Mouse (Mus musculus) hindbrain, embryonic 16.5 days (tissue): Measurements from ENCODE around the gene Gm28434. TPM values are rescaled to one million over a fixed set of nuclear protein-coding genes. Genes with fewer than 3 reads are reported as not detected.

Source experiments
- ATAC-seq: fragments of 200-750 bp; cut with Nextera tagmentation; 2 replicates; pipeline ENCODE4 v1.8.0; 2017; ENCODE audit warnings: moderate TSS enrichment, moderate library complexity
- H3K27ac ChIP-seq: fragments of 300-500 bp; sonication (generic); 2 replicates; pipeline ENCODE4 v1.5.1; 2014; ENCODE audit warnings: low read depth, mild to moderate bottlenecking, control low read depth, low read length, moderate library complexity
- H3K27me3 ChIP-seq: fragments of 300-500 bp; sonication (generic); replicated peaks from 2 replicates; pipeline ENCODE4 v1.6.1; 2014; ENCODE audit warnings: low read length; ENCODE audit not compliant: control insufficient read depth, insufficient read depth
- H3K36me3 ChIP-seq: fragments of 300-500 bp; sonication (generic); 2 replicates; pipeline ENCODE4 v1.6.1; 2014; ENCODE audit warnings: mild to moderate bottlenecking, low read length, moderate library complexity, mixed read lengths; ENCODE audit not compliant: control insufficient read depth, insufficient read depth
- H3K4me1 ChIP-seq: fragments of 300-500 bp; sonication (generic); 2 replicates; pipeline ENCODE4 v1.6.1; 2014; ENCODE audit warnings: low read depth, low read length; ENCODE audit not compliant: control insufficient read depth, insufficient read depth
- H3K4me2 ChIP-seq: fragments of 300-500 bp; sonication (generic); 2 replicates; pipeline ENCODE4 v1.6.1; 2014; ENCODE audit warnings: mild to moderate bottlenecking, low read length, control low read depth, moderate library complexity
- H3K4me3 ChIP-seq: fragments of 300-500 bp; sonication (generic); 2 replicates; pipeline ENCODE4 v1.5.1; 2014; ENCODE audit warnings: mild to moderate bottlenecking, low read length, control low read depth, moderate library complexity
- H3K9ac ChIP-seq: fragments of 300-500 bp; sonication (generic); 2 replicates; pipeline ENCODE4 v1.6.1; 2014; ENCODE audit warnings: low read depth, mild to moderate bottlenecking, control low read depth, low read length, moderate library complexity
- H3K9me3 ChIP-seq: fragments of 300-500 bp; sonication (generic); 2 replicates; pipeline ENCODE4 v1.6.1; 2014; ENCODE audit warnings: mild to moderate bottlenecking, low read length, moderate library complexity; ENCODE audit not compliant: control insufficient read depth
- WGBS: fragments of 180-500 bp; shearing (Covaris S2); extraction: QIAGEN DNeasy Blood & Tissue Kit; methylation state at CpG from one replicate; pipeline ENCODE4 v1.1.7; 2014; 5-methylcytosine and 5-hydroxymethylcytosine counted together
- polyA plus RNA-seq: library from polyadenylated mRNA; unstranded; fragments of >200 nt; fragmentation: Nextera tagmentation; extraction: Ambion mirVana; gene quantifications from 2 replicates; pipeline ENCODE4 v1.2.1, GENCODE M21; 2015

The Gm28434 gene
- not detected in 2 replicates for polyA plus RNA-seq

DNA sequence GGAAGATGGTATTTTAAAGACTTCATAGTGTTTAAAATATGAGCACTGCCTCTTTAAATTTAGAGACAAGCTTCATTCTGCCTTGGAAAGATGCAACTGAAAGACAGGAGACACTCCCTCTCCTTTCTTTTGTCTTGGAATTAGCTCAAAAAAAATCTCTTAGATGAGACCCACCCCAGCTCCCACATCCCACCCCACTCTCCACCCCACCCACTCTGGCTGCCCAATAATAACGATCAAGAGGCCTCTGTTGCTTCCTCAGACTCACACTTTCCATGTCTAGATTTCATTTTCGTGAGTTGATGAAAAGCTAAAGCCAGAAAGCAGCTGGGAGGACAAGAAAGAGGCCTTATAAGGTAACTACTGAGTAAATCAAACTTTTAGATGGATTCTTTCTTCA is at the start of gene Gm28434, which contains the start of gene 2310003L06Rik:
Gm28434 (plus strand) TSS at position 317 of the 400 bp plus-strand sequence.
2310003L06Rik (plus strand) TSS at position 259 of the 400 bp plus-strand sequence.
- H3K4me3 ChIP-seq = no peak within 1 kb of the TSS
- no peaks in the 10 kb centered on the region for H3K4me1 ChIP-seq
- no peaks in the 10 kb centered on the region for H3K36me3 ChIP-seq
- no peak for ATAC-seq
- H3K27me3 ChIP-seq = no peaks in the 10 kb centered on the region
- no peaks in the 10 kb centered on the region for H3K9me3 ChIP-seq
- WGBS = 63% methylated on average over 2 of the region's 2 CpGs
- no peak within 1 kb of the TSS for H3K4me2 ChIP-seq
- no peak within 1 kb of the TSS for H3K9ac ChIP-seq
- H3K27ac ChIP-seq = no peak within 1 kb of the TSS

DNA sequence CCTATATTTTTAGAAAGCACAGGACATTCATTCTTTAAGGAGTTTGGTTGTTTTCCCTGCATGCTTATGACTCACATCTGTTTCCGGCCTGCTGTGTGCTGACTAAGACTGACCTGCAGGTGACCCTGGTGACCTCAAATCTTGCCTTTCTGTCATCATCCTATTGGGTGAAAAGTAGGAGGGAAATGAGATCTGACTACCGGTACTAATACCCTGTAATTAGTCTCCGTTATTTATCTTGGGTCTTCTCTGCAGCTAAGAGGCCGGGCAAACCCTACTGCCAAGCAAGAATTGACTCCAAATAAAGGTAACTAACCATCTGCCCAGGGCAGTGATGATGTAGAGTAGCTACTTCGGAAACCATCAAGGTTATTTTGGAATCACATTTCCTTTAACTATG is 43.9 kb upstream of the Gm28434 start, which contains the start of gene Csn3:
Csn3 (plus strand) TSS at position 208 of the 400 bp plus-strand sequence.
- H3K4me1 ChIP-seq = no peaks in the 10 kb centered on the region
- no peak within 1 kb of the TSS for H3K4me3 ChIP-seq
- H3K4me2 ChIP-seq = no peak within 1 kb of the TSS
- H3K9me3 ChIP-seq = no peaks in the 10 kb centered on the region
- 48% methylated on average over 5 of the region's 5 CpGs for WGBS
- no peak within 1 kb of the TSS for H3K9ac ChIP-seq
- H3K27me3 ChIP-seq = no peaks in the 10 kb centered on the region
- ATAC-seq = no peak
- no peaks in the 10 kb centered on the region for H3K36me3 ChIP-seq
- no peak within 1 kb of the TSS for H3K27ac ChIP-seq

DNA sequence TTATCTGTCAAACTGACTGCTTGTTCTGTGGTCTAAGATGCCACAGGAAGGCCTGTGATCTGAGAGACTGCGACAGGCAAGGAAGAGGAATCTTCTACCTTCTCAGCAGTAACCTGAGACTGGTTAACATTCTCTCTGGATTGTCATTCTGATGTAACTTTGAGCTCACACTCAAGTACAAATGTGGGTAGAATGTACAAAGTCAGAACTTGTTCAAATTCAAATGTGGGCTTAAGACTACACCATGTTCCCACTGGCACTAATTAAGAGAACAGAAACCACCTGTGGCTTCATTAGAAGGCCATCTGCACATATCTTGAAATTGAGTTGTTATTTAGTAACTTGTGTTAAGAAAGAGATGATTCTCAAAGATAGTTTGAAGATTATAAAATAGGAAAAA is 37.7 kb upstream of the Gm28434 start:
- H3K9me3 ChIP-seq = no peaks in the 10 kb centered on the region
- H3K4me2 ChIP-seq = no peak overlapping the region
- no peaks in the 10 kb centered on the region for H3K36me3 ChIP-seq
- H3K9ac ChIP-seq = no peak overlapping the region
- ATAC-seq = no peak
- H3K4me3 ChIP-seq = no peak overlapping the region
- H3K27me3 ChIP-seq = no peaks in the 10 kb centered on the region
- no peak overlapping the region for H3K27ac ChIP-seq
- H3K4me1 ChIP-seq = no peaks in the 10 kb centered on the region
- 58% methylated on average over 1 of the region's 1 CpGs for WGBS

DNA sequence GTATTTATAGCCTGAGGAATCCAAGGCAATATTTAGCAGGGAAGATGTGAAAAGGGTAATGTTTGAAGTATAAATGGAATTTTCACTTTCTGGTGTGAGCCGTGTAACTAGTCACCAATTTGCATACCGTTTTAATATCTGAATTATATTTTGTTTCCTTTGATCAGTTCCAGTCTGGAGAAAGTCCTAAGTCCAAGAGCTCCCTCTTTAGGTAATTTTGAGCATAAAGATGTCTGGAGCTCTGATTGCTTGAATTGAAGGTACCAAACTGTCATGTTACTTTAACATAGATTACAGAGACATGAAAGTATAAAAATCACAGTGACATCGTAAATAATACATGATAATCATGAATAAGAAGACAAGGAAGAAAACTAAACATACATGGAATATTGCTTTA is 28.6 kb upstream of the Gm28434 start:
- 47% methylated on average over 3 of the region's 3 CpGs for WGBS

DNA sequence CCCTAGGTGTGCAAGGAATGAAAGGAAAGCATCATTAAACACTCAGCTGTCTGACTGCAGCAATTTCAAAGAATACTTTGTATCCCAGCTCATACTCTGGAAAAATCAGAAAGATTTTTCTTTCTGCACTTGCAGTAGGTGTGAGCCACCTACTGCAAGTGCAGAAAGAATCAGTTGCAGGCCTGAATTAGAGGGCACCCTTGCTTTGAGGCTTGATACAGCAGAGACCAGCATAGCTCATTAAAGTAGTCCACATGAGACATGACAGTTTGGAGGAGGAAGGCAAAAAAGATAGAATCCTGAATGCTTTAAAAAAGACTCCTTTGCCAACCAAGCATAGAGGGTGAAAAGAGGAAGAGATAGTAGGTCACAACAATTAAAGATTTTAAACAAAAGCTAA is 26.8 kb upstream of the Gm28434 start:
- ATAC-seq = no peak
- H3K4me2 ChIP-seq = no peak overlapping the region
- no peaks in the 10 kb centered on the region for H3K4me1 ChIP-seq
- no peaks in the 10 kb centered on the region for H3K27me3 ChIP-seq
- H3K9ac ChIP-seq = no peak overlapping the region
- H3K27ac ChIP-seq = no peak overlapping the region
- H3K9me3 ChIP-seq = no peaks in the 10 kb centered on the region
- no peaks in the 10 kb centered on the region for H3K36me3 ChIP-seq
- H3K4me3 ChIP-seq = no peak overlapping the region

More for the DNA sequence above, 28.6 kb upstream of the Gm28434 start:
- Histone ChIP-seq H3K9ac (no peak overlapping the region), H3K4me2 (no peak overlapping the region), H3K27me3 (no peaks in the 10 kb centered on the region), H3K4me3 (no peak overlapping the region), H3K27ac (no peak overlapping the region), H3K4me1 (no peaks in the 10 kb centered on the region), H3K36me3 (no peaks in the 10 kb centered on the region), H3K9me3 (no peaks in the 10 kb centered on the region)
- ATAC-seq = no peak

DNA sequence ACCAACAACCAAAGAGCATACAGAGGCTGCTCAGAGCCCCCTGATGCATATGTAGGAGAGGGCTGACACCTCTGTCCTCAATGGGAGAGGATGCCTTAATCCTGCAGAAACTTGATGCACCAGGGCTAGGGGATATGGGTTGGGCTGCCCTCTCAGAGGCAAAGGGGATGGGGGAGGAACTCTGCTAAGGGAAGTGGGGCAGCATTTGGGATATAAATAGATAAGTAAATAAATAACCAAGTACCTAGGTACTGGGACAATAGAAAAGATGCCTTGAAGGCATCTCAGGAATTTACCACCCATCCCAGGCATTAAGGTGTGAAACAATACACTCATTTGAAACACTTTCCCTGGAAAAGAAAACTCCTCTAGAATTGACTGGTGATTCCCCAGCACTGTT is 17.5 kb upstream of the Gm28434 start:
- no peak overlapping the region for H3K27ac ChIP-seq
- no peak overlapping the region for H3K9ac ChIP-seq
- no peak overlapping the region for H3K4me3 ChIP-seq
- no peaks in the 10 kb centered on the region for H3K27me3 ChIP-seq
- ATAC-seq = no peak
- H3K36me3 ChIP-seq = no peaks in the 10 kb centered on the region
- no peak overlapping the region for H3K4me2 ChIP-seq
- H3K9me3 ChIP-seq = no peaks in the 10 kb centered on the region
- H3K4me1 ChIP-seq = no peaks in the 10 kb centered on the region

DNA sequence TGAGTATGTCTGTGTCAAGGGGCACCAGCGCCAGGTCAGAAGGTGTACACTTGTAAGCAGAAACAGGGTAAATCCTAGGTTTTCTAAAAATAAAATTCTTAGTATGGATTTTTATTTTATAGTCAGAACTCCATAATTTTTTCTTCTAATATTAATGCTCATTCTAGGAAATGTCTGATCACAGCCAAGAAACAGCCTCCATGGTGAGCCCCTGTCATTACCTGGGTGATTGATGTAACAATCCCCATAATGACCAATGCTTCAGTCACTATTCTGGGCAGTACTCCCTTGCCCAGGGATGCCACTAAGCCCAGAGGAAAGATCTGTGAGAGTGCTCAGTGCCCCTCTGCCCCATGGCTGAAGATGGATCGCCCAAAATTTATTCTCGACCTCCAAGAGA is 9.8 kb downstream of the Gm28434 start, which contains the start of gene Cabs1:
Cabs1 (plus strand) TSS at position 301 of the 400 bp plus-strand sequence.
- no peak for ATAC-seq
- Histone ChIP-seq H3K4me3 (no peak within 1 kb of the TSS), H3K4me2 (no peak within 1 kb of the TSS), H3K27ac (no peak within 1 kb of the TSS), H3K27me3 (no peaks in the 10 kb centered on the region), H3K9me3 (no peaks in the 10 kb centered on the region), H3K36me3 (no peaks in the 10 kb centered on the region), H3K4me1 (no peaks in the 10 kb centered on the region), H3K9ac (no peak within 1 kb of the TSS)
- WGBS = 89% methylated on average over 3 of the region's 3 CpGs

DNA sequence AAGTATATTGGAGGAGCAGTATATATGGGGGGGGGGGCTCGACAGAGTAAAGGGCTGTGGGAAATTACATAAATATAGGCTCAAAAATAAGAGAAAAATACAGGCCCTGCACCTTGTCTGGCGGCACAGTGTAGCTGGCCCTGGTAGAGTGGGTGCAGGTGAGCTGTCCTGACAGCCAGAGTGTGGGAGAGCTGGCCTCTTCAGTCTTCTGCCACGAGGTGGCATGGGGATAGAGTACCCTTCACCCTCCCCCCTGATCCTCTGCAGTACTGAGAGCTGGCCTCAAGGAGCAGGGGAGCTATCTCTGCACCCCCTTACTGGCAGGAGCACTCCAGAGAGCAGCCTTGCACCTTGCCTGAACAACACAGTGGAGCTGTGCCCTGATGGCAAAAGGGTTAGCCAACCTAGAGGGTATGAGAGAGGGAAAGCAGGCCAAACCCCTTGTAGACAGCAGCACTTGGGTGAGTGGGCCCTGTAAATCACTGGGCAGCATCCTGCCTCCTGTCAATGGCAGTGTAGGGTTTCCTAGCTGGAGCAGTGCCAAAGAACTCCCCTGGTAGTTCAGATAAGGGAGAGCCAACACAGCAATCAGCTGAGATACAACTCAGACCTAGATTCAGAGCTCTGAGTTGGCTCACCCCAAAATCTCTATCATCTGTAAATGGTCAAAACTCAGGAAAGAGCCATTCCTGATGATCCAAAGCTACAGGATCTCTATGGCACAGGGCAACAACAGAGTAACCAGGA is 13.3 kb downstream of the Gm28434 start:
- Histone ChIP-seq H3K9me3 (no peaks in the 10 kb centered on the region), H3K4me3 (no peak overlapping the region), H3K36me3 (no peaks in the 10 kb centered on the region), H3K27ac (no peak overlapping the region), H3K4me2 (no peak overlapping the region), H3K9ac (no peak overlapping the region), H3K27me3 (no peaks in the 10 kb centered on the region), H3K4me1 (no peaks in the 10 kb centered on the region)
- no peak; the same call in 1 of the 2 replicates for ATAC-seq
- WGBS = 68% methylated on average over 3 of the region's 3 CpGs

DNA sequence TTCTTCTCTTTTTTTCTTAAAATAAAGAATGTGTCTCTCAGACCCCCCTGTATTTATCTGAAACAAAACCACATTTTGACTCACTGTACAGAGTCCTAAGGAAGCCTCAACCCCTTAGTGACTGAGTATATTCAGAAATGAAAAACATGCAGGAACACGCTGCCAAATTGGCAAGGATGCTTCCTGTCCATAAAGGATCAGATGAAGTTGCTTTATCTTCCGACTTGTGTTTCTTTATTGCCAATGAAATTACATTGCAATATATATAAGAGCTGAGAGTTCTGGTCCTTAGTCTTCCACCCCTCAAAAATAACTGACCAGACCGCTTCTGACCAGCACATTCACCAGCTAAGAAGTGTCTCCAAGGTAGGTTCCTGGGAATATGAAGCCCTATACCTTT is 32.9 kb downstream of the Gm28434 start, which contains the start of gene Smr3a:
Smr3a (plus strand) TSS at position 301 of the 400 bp plus-strand sequence.
- H3K4me3 ChIP-seq = no peak within 1 kb of the TSS
- no peak for ATAC-seq
- H3K27me3 ChIP-seq = no peaks in the 10 kb centered on the region
- no peak within 1 kb of the TSS for H3K27ac ChIP-seq
- no peaks in the 10 kb centered on the region for H3K9me3 ChIP-seq
- no peak within 1 kb of the TSS for H3K4me2 ChIP-seq
- no peak within 1 kb of the TSS for H3K9ac ChIP-seq
- H3K4me1 ChIP-seq = no peaks in the 10 kb centered on the region
- no peaks in the 10 kb centered on the region for H3K36me3 ChIP-seq
- WGBS = 92% methylated on average over 3 of the region's 3 CpGs
